Mouse (Mus musculus) kidney, adult 2 months (tissue): ENCODE data around the gene Ddc.

Experiments
- CTCF ChIP-seq: fragments of 200-500 bp; conservative IDR thresholded peaks from 2 replicates; pipeline ENCODE4 v1.5.1; 2011; ENCODE audit warnings: low read depth, mild to moderate bottlenecking, control low read depth, low read length, moderate library complexity, mixed read lengths; ENCODE audit not compliant: insufficient read depth, insufficient read length
- POLR2A ChIP-seq: fragments of 200-500 bp; IDR thresholded peaks from one replicate; pipeline ENCODE4 v1.6.1; 2011; ENCODE audit warnings: low read depth, low read length, control low read depth

DNA sequence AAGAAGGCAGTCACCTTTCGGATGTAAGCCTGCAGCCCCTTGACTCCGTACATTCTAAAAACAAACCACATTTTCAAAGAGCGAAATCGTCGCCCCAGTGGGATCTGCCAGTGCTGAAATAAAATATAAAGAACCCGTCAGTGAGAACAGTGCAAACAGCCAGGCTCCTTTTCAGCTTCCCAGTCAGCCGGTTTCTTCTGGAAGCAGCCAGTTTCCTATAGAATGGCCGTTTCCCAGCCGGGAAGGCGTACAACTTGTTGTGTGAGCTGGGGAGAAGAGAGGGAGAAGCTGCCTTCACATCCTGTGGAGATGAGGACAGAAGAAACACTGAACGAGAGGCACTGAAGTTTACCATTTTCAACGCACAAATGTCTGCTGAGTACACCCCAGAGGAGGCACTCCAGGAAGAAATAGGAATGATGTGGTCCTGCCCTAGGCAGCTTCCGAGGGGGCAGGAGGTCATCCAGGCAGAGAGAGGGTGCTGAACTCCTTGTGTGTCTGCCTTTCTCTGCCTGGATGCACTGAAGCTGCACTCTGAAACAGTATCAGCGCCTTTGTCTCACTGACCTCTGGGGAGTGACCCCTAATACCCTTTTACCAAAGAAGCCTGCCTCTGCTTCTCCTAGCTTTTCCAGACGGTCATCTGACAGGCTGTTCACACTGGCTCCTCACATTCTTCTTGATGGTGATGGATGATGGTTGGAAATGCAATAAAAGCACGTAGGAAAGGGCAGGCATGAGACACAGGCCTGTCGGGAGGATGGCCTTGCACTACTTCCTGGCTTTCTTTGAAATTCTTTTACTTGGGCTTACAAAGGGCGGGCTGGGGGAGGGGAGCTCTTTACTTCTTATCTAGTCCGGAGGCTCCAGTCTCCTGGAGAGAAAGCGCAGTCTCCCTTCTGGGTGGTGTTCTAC lies 75.5 kb downstream of the Ddc start:
- TF ChIP-seq CTCF (no peak), POLR2A (no peak)
